Mouse (Mus musculus) neural tube, embryonic 13.5 days (tissue): ENCODE data around the gene Brpf1. TPM values are rescaled to one million over a fixed set of nuclear protein-coding genes. Genes with fewer than 3 reads are reported as not detected.
"Not testable (repeated sequence)": the region's sequence is repeated elsewhere in the genome, so short reads cannot be mapped to it uniquely, and the experiment has no call there.

Experiments used
- ATAC-seq: fragments of 200-750 bp; cut with Nextera tagmentation; 2 replicates; pipeline ENCODE4 v1.8.0; 2017; ENCODE audit warnings: low read depth, mild to moderate bottlenecking, moderate TSS enrichment, moderate library complexity
- H3K27ac ChIP-seq: fragments of 300-500 bp; sonication (generic); replicated peaks from 2 replicates; pipeline ENCODE4 v1.5.1; 2015; ENCODE audit warnings: moderate library complexity, mild to moderate bottlenecking, inconsistent platforms
- H3K27me3 ChIP-seq: fragments of 300-500 bp; sonication (generic); 2 replicates; pipeline ENCODE4 v1.6.1; 2015; ENCODE audit warnings: mild to moderate bottlenecking, inconsistent platforms
- H3K36me3 ChIP-seq: fragments of 300-500 bp; sonication (generic); 2 replicates; pipeline ENCODE4 v1.6.1; 2015; ENCODE audit warnings: mild to moderate bottlenecking, inconsistent platforms
- H3K4me1 ChIP-seq: fragments of 300-500 bp; sonication (generic); replicated peaks from 2 replicates; pipeline ENCODE4 v1.6.1; 2015; ENCODE audit warnings: inconsistent platforms
- H3K4me2 ChIP-seq: fragments of 300-500 bp; sonication (generic); 2 replicates; pipeline ENCODE4 v1.6.1; 2015; ENCODE audit warnings: inconsistent platforms, mild to moderate bottlenecking, moderate library complexity
- H3K4me3 ChIP-seq: fragments of 300-500 bp; sonication (generic); 2 replicates; pipeline ENCODE4 v1.5.1; 2015; ENCODE audit warnings: mild to moderate bottlenecking, inconsistent platforms
- H3K9ac ChIP-seq: fragments of 300-500 bp; sonication (generic); 2 replicates; pipeline ENCODE4 v1.6.1; 2015; ENCODE audit warnings: moderate library complexity, mild to moderate bottlenecking, inconsistent platforms
- H3K9me3 ChIP-seq: fragments of 300-500 bp; sonication (generic); 2 replicates; pipeline ENCODE4 v1.6.1; 2016; ENCODE audit warnings: inconsistent platforms
- WGBS: fragments of 180-500 bp; shearing (Covaris S2); methylation state at CpG from one replicate; pipeline ENCODE4 v1.1.7; 2015; 5-methylcytosine and 5-hydroxymethylcytosine counted together
- polyA plus RNA-seq: library from polyadenylated mRNA; unstranded; fragments of >200 nt; fragmentation: Nextera tagmentation; extraction: Ambion mirVana; gene quantifications from 2 replicates; pipeline ENCODE4 v1.2.1, GENCODE M21; 2015

Gene Brpf1
- polyA plus RNA-seq, 1 experiment from 2014 or later: 16.8 TPM

GRCm38 (mm10) chr6:113308141-113308540, 1.2 kb downstream of the Brpf1 start:
- peak overlapping the region; percentile 100 for H3K4me2 ChIP-seq
- H3K27me3 ChIP-seq: no peaks in the 10 kb centered on the region
- H3K27ac ChIP-seq: peak overlapping the region; percentile 99
- H3K4me3 ChIP-seq: peak overlapping the region; percentile 98
- peaks cover 34% of the 10 kb centered on the region for H3K4me1 ChIP-seq
- 34% methylated on average over 5 of the region's 5 CpGs for WGBS
- no peak for ATAC-seq
- peak overlapping the region; percentile 92 for H3K9ac ChIP-seq
- H3K9me3 ChIP-seq: no peaks in the 10 kb centered on the region
- H3K36me3 ChIP-seq: peaks cover 26% of the 10 kb centered on the region

- Histone ChIP-seq H3K4me3 (no peak overlapping the region), H3K9ac (no peak overlapping the region), H3K9me3 (no peaks in the 10 kb centered on the region), H3K4me1 (0 out of 2 replicates have a peak, but pooled peaks cover 2% of the 10 kb centered on the region), H3K27me3 (no peaks in the 10 kb centered on the region), H3K27ac (no peak overlapping the region), H3K36me3 (peaks cover 91% of the 10 kb centered on the region), H3K4me2 (no peak overlapping the region)
- no peak for ATAC-seq
- WGBS: 96% methylated on average over 3 of the region's 3 CpGs
Observed at GRCm38 (mm10) chr6:113315972-113316371, 9.0 kb downstream of the Brpf1 start.

DNA sequence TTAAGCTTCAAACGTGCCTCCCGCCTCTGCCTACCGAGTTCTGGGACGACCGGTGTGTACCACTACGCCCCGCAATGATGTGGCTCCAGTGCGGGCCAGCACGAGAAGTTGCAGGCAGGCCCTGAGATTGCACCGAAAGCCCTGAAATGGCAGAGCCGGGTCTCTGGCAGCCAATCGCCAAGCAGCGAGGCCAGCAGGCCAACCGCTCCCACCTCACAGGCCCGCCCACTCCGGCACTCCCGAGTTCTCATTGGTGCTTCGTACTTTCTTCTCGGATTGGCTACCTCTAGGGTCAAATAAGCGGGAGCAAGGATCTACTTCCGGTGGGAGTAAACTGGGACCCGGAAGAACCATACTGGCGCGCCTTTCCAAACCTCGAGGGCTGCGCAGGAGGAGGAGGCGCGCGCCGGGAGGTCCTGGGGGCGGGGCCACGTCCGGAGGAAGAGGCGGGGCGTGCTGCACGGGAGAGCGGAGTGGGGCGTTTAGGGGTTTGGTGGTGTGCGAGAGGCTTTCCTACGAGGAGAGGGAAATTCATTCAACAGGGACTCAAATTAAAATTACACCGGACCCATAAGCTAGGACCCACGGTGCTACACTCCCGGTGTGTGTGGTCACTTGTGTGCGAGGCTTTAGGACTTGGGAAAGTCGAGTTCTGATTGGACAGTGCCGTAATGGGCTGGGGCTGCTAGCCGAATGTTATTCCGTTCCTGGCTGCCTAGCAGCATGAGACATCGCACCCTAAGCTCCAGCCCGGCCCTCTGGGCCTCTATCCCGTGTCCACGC, 19.8 kb downstream of the Brpf1 start, which contains the start of gene Ogg1:
Gene Ogg1, plus strand, starts transcription at position 440 of the 783 bp plus-strand sequence.
- Histone ChIP-seq H3K9me3 (no peaks in the 10 kb centered on the region), H3K27me3 (no peaks in the 10 kb centered on the region), H3K36me3 (peaks cover 58% of the 10 kb centered on the region), H3K9ac (peak within 1 kb of the TSS; percentile 86), H3K4me3 (peak within 1 kb of the TSS; percentile 60), H3K27ac (peak within 1 kb of the TSS; percentile 93), H3K4me2 (peak within 1 kb of the TSS; percentile 94), H3K4me1 (peaks cover 14% of the 10 kb centered on the region)
- WGBS: under 1% methylated on average over 52 of the region's 52 CpGs
- peak; percentile 99 for ATAC-seq

DNA sequence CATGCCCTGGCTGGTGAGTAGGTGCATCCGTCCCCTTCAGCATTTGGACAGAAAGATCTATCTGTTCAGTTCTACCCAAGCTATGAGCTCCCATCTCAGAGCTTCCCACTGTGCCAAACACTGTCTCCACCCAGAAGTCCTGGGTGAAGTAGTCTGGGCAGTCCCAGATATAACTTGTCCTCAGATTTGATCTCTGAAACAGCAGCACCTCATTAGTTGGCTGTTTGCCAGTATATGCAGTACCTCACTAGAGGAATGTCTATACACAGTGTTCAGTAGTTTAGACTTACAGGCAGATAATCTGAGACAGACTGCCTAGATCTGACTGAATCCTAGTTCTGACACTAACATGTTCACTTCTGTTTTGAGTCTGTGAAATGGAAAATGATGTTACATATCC, 22.5 kb downstream of the Brpf1 start:
- Histone ChIP-seq H3K4me1 (peaks cover 27% of the 10 kb centered on the region), H3K27me3 (no peaks in the 10 kb centered on the region), H3K4me3 (no peak overlapping the region), H3K27ac (no peak overlapping the region), H3K4me2 (no peak overlapping the region), H3K36me3 (peaks cover 53% of the 10 kb centered on the region), H3K9me3 (no peaks in the 10 kb centered on the region), H3K9ac (no peak overlapping the region)
- no peak for ATAC-seq
- 94% methylated on average over 1 of the region's 1 CpGs for whole genome bisulfite sequencing

- no peak overlapping the region for H3K4me3 ChIP-seq
- no peak overlapping the region for H3K9ac ChIP-seq
- H3K27me3 ChIP-seq: no peaks in the 10 kb centered on the region
- peaks cover 53% of the 10 kb centered on the region for H3K36me3 ChIP-seq
- H3K27ac ChIP-seq: no peak overlapping the region
- peaks cover 25% of the 10 kb centered on the region for H3K4me1 ChIP-seq
- H3K9me3 ChIP-seq: no peaks in the 10 kb centered on the region
- no peak overlapping the region for H3K4me2 ChIP-seq
- 71% methylated on average over 2 of the region's 2 CpGs for WGBS
- no peak for ATAC-seq
Observed at GRCm38 (mm10) chr6:113330547-113330946, 23.6 kb downstream of the Brpf1 start.

DNA sequence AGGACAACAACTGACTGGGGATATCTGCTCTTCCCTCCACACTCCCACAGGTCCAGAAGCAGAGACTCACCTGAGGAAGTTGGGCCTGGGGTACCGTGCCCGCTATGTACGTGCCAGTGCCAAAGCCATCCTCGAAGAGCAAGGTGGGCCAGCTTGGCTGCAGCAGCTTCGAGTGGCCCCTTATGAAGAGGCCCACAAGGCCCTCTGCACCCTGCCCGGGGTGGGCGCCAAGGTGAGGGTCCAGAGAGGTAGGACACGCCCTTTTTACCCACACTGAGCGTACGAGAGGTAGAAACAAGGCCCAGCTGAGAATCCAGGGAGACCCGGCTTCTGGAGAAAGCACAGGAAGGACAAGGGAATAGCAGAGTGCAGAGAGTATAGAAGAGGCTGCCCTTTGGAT, 24.8 kb downstream of the Brpf1 start:
- Histone ChIP-seq H3K4me2 (no peak overlapping the region), H3K9me3 (no peaks in the 10 kb centered on the region), H3K4me3 (no peak overlapping the region), H3K36me3 (peaks cover 63% of the 10 kb centered on the region), H3K9ac (no peak overlapping the region), H3K27me3 (no peaks in the 10 kb centered on the region), H3K27ac (no peak overlapping the region), H3K4me1 (peaks cover 18% of the 10 kb centered on the region)
- 93% methylated on average over 11 of the region's 11 CpGs for WGBS
- ATAC-seq: no peak

DNA sequence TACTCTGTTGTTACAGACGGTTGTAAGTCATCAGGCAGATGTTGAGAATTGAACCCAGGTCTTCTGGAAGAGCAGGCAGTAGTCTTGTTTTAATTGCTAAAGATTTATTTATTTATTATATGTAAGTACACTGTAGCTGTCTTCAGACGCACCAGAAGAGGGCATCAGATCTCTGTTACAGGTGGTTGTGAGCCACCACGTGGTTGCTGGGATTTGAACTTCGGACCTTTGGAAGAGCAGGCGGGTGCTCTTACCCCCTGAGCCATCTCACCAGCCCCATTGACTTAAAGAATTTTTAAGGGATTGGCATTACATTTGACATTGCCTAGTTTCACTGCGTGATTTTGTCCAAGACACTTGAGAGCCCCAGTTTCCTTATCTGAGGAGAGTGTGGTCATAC, 25.8 kb downstream of the Brpf1 start:
- peaks cover 72% of the 10 kb centered on the region for H3K36me3 ChIP-seq
- not testable (repeated sequence) for H3K9me3 ChIP-seq, ATAC-seq, H3K4me2 ChIP-seq, H3K4me3 ChIP-seq, H3K27me3 ChIP-seq, H3K9ac ChIP-seq
- 78% methylated on average over 6 of the region's 6 CpGs for WGBS
- peak overlapping the region; percentile 75 for H3K27ac ChIP-seq
- peaks cover 12% of the 10 kb centered on the region for H3K4me1 ChIP-seq

- Histone ChIP-seq H3K4me2 (no peak overlapping the region; the same call in 1 of the 2 replicates), H3K36me3 (peaks cover 78% of the 10 kb centered on the region), H3K9me3 (no peaks in the 10 kb centered on the region), H3K4me3 (no peak overlapping the region), H3K4me1 (peaks cover 12% of the 10 kb centered on the region), H3K27ac (peak overlapping the region; percentile 75), H3K9ac (no peak overlapping the region), H3K27me3 (no peaks in the 10 kb centered on the region)
- ATAC-seq: peak; percentile 73; the same call in 1 of the 2 replicates
- 58% methylated on average over 14 of the region's 14 CpGs for WGBS
Observed at GRCm38 (mm10) chr6:113333137-113333950, 26.4 kb downstream of the Brpf1 start.

- Histone ChIP-seq H3K4me3 (no peak overlapping the region), H3K4me2 (no peak overlapping the region), H3K4me1 (peaks cover 12% of the 10 kb centered on the region), H3K27ac (no peak overlapping the region), H3K36me3 (peaks cover 82% of the 10 kb centered on the region), H3K9ac (no peak overlapping the region), H3K27me3 (no peaks in the 10 kb centered on the region), H3K9me3 (no peaks in the 10 kb centered on the region)
- no peak for ATAC-seq
- WGBS: 64% methylated on average over 6 of the region's 6 CpGs
Observed at GRCm38 (mm10) chr6:113334216-113334615, 27.3 kb downstream of the Brpf1 start.

DNA sequence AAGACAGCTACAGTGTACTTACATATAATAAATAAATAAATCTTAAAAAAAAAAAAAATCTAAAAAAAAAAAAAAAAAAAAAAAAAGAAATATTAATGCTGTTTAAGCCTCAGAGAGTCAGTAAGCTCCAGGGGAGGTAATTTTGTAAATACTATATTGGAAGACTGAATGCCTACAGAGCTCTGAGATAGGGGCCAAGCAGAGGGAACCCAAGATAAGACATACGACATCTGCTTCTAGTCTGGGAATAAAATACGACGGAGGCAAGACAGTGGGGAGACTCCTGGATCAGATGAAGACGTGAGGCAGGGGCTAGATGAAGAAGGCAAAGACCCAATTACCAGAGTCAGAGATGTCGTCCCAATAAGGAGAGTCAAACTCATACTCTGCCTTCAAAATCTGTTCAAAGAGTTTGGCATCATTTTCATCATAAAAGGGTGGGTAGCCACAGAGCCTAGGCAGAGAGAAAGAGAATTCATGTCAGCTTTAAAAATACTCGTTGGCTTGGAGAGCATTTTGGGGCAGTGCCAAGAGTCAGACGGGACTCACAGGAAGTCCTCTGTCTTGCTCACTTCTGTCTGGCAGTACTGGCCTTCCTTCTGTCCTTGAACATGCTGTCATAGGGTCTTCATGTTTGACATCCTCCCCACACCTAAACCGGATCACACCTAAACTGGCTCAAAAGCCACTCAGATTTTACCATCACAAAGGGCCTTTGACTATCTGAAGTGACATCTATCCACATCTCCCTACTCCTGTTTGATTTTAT, 30.1 kb downstream of the Brpf1 start:
- H3K36me3 ChIP-seq: peaks cover 76% of the 10 kb centered on the region
- WGBS: 72% methylated on average over 8 of the region's 8 CpGs
- ATAC-seq: no peak

GRCm38 (mm10) chr6:113341574-113341973, 34.6 kb downstream of the Brpf1 start:
- no peak overlapping the region for H3K4me3 ChIP-seq
- peaks cover 32% of the 10 kb centered on the region for H3K4me1 ChIP-seq
- peak overlapping the region; percentile 30; the same call in 1 of the 2 replicates for H3K4me2 ChIP-seq
- H3K36me3 ChIP-seq: peaks cover 35% of the 10 kb centered on the region
- 83% methylated on average over 6 of the region's 6 CpGs for WGBS
- H3K27ac ChIP-seq: no peak overlapping the region
- no peaks in the 10 kb centered on the region for H3K27me3 ChIP-seq
- no peak for ATAC-seq
- no peak overlapping the region for H3K9ac ChIP-seq
- no peaks in the 10 kb centered on the region for H3K9me3 ChIP-seq

More for the DNA sequence above, 30.1 kb downstream of the Brpf1 start:
- Histone ChIP-seq H3K4me2 (no peak overlapping the region), H3K9me3 (no peaks in the 10 kb centered on the region), H3K9ac (no peak overlapping the region), H3K4me3 (no peak overlapping the region), H3K4me1 (peaks cover 20% of the 10 kb centered on the region), H3K27me3 (no peaks in the 10 kb centered on the region), H3K27ac (no peak overlapping the region)
